Mouse (Mus musculus) frontal cortex, adult 2 months (tissue): ENCODE measurements at regions not wholly inside any gene's neighbourhood (a gene's known extent, or its start where the extent isn't known, plus 50 kb on each side); places are given as distances from the start of the nearest gene placed in this dataset.

ENCODE experiments used
- DNase-seq, 2 experiments: peaks; one replicate each; pipeline ENCODE4 v3.0.0; 2022; ENCODE audit warnings: low spot score in 1 of 2; ENCODE audit errors: extremely low spot score in 1 of 2

DNA sequence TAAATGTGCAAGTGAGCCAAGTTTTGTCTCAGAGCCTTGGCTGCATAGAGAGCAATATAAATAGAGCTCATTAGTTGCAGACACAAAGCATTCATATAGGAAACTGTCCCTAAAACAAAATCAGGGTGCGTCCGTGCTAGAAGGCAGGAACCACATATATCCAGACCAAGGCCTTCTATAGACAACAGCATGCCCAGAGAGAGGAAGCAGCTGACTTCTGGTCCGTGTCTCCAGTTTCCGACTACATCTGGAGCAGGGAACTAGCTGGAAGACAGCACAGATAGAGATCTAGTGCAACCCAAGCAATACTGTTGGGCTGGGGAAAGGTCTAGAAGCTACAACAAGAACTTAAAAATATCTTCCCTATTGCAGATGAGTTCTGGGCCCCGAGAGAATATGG lies 121.0 kb downstream of the Gm12728 start:
- DNase-seq = no peak

DNA sequence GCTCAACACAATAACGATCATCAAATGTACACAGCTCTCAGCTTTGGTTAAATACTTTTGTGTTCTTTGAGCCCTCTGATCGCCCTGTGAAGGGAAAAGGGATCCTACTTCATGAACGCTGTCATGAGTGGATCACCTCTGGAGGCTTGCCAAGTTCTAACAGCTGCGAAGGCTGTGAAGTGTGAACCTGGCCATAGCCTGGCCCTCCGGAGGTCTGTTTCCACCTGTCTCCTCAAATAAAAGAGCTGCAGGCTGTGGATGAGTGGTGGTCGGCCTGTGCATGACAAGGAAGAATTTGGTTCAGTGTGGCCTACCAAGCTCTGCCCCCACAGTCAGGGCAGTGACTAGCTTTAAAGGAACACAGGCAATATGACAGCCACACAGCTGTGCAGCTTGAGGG lies 122.0 kb downstream of the Gm12728 start:
- DNase-seq = no peak

GRCm38 (mm10) chr4:105912296-105912695 lies 122.6 kb downstream of the Gm12728 start:
- no peak for DNase-seq

DNA sequence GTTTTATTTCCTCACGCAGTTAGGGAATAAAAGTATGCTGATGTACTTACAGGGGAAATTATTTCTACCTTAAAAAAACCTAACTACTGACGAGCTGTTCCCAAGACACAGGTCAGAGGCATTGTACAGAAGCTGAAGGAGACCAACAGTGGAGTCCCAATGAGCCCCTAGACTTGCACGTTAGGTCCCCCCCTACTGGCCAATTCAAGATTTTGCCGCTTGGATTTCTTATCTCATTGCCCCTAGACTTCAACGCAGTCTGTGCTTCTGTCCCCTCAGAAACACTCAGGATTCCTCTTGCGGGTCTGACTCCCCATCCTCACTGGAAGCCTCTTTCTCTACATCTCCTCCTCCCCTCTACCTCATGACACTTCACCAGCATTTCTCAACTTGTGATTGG lies 125.3 kb downstream of the Gm12728 start:
- DNase-seq = peak in 1 of 2 experiments; percentile 71

GRCm38 (mm10) chr4:105916229-105916628 lies 126.6 kb downstream of the Gm12728 start:
- no peak for DNase-seq

DNA sequence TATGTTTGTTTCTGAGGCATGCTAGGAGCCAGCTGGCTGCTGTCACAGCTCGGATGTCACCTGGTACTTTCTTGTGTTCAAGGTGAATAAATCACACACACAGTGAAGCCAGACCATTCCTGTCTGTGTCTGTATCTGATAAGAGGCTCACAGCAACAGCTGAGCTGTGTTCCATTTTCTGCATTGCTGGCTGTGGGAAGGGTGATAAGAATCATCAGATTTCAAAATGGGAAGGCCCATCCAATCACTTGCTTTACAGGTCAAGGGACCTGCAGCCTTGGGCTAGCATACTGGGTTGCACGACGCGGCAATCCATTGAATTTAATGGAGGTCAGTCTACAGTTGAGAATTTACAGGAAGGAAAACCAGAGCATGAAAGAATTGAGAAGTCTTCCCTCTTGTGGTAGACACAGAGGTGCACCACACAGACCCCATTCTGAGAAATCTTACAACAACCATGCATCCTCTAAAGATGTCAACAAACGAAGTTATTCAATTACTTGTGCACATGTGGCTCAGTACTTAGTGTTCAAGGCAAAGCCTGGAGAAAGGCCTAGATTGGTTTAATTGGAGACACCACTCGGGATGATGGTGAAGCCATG lies 135.2 kb downstream of the Gm12728 start:
- no peak for DNase-seq

GRCm38 (mm10) chr4:105925506-105925905 lies 135.8 kb downstream of the Gm12728 start:
- no peak for DNase-seq

DNA sequence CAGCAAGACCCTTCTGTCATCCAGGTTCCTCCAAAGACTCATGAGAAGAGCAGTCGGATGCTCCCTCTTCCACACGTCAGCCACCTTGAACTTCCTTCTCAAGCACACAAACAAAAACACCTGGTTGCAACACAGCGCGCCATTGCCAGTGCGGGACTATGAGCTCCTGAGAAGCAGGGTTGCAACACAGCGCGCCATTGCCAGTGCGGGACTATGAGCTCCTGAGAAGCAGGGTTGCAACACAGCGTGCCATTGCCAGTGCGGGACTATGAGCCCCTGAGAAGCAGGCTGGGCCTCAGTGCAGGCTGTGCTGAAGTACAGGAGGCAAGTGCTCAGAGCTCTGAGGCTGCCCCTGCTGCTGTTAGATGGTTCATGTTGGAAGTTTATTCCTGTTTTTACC lies 140.0 kb downstream of the Gm12728 start:
- no peak for DNase-seq

DNA sequence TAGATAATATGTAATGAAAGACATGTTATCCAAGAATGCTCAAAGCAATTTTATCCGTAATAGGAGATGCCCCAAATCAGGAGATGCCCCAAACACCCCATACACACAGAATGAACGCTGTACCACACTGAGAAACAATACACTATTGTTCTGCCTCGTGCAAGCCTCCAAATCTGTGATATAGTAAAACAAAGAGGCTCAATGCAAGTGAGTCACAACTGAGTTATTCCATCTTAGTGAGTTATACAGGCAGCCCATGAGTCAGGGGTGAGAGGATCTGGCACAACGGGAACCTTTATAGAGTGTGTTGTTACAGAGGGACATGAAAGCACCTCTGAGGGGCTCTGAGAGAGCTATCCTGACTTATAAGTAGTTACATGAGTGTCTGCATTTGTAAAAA lies 145.3 kb downstream of the Gm12728 start:
- no peak for DNase-seq

DNA sequence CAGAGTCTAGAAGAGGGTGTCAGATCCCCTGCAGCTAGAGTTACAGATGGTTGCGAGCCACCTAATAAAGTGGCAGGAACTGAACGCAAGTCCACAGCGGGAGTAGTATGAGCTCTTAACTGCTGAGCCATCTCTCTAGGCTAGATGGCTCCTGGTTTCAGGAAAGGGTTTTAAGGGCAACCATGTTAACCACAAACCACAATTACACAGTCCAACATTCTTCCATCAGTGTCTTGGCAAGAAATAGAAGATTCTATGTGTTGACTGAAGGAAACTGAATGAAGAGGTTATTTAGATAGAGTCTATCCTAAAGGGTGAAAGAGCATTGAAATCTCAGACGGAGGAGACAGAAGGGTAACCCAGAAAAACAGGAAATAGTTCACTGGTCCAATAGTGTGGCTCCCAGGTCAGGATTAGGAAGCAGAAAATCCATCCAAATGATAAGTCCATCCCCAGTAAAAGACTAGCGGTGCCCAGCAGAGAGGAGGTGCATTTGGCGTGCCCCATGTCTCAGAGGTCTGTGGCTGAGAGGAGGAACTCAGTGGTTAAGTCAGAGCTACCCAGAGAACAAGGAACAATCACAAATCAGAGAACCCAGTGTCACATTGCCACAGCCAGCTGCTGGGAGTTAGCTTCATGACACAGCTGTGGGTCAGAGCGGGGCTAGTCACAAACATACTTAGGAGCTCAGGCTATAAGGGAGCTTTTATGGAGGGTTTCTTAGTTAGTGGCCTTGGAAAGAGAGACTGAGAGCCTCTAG lies 147.3 kb downstream of the Gm12728 start:
- DNase-seq = no peak

DNA sequence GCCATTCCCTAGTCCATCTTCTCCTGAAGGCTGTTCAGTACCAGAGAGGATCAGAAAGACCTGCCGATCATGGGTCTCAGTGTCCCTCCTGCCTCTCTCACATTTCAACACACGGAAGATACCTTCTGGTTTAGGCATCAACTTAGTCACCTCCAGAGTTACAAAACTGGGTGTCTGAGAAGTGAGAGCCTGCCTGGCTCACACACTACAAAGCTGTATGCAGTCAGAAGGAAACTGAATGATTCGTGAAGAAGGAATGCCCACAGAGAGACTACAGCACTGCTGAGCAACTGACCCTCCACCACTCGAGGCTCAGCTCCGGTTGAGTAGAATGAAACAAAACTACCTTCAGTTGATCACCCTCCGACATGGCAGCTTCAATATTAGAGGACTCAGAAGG lies 147.9 kb downstream of the Gm12728 start:
- no peak for DNase-seq

DNA sequence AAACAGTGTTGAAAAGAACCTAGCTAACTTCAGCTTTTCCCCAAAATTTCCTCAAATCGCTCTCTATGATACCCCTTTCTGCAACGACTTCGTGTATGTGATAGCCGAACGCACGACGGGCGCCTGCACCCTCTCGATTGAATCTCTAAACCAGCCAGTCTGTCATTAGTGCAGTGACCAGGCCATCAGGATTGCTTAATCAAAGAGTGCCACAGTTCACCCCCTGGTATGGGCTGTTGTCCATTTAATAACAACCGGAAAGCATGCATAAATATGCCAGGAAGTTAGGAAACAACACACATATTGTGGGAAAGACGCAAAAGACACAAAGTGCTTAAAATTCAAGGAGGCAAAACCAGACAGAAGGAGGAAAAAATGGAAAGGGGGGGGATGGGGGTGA lies 149.2 kb downstream of the Gm12728 start:
- DNase-seq = no peak

DNA sequence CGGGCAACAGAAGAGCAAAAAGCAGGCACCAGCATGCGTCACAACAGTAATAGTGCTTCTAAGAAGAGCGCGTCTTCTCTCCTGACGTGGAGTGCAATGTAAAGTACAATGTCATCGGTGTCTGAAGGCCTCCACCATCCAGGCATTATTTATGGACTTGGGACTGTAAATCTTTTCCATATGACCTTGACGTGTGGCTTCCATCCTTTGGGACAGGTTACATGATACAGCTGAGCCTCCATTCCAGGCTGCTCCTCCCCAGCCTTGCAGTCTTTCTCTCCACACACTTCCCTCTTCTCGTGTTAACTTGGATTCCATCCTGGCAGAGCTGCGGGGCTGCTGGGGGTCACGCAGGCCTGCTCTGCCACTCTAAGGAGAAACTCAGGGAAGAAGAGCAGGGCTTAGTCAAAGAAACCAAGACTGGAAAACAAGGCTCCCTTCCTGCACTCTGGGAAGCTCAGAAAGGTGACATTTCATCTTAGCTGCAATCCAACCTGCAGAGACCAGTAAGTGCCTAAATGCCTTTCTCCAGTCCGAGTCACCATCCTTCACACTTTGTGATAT lies 150.0 kb downstream of the Gm12728 start:
- no peak for DNase-seq

DNA sequence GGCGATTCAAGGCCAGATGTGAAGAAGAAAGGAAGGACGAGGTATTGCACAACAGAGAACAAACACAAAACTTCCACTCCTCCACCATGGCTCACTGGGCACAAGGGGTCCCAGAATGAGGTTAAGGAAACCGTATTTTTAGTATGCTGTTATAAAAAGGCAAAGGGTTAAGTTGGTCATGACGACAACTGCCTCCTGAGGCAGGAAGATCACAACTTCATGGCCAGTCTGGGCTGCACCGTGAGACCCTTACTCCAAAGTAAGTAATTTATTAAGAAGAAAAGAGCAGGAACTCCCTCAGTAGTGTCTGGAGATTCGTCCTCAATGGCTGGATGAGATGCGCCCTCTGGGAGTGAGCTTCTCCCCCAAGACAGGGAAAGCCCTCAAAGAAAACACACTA lies 151.2 kb downstream of the Gm12728 start:
- DNase-seq = no peak

GRCm38 (mm10) chr4:105941785-105942184 lies 152.1 kb downstream of the Gm12728 start:
- peak in 1 of 2 experiments; percentile 68 for DNase-seq

GRCm38 (mm10) chr4:105944962-105945361 lies 155.3 kb downstream of the Gm12728 start:
- DNase-seq = no peak

- DNase-seq = no peak
Observed at GRCm38 (mm10) chr4:105945921-105946320, 156.3 kb downstream of the Gm12728 start.

DNA sequence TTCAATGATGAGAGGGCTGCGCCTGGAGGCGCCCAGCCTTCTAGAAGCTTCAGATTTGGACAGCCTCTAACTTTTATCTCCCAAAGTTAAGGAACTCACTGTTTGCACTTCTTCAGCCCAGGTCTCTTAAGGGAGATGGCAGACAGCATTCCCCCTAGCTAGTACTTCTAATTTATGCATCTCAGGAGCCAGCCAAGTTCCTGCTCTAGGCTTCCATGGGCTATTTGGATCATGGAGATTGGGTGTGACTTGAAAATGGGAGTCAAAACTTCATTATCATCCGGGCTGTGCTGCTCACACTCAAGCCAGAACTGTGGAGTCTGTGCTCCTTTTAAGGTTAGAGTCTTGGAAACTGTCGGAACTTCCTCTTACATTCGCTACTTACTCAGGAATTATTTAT lies 158.7 kb downstream of the Gm12728 start:
- DNase-seq = no peak

DNA sequence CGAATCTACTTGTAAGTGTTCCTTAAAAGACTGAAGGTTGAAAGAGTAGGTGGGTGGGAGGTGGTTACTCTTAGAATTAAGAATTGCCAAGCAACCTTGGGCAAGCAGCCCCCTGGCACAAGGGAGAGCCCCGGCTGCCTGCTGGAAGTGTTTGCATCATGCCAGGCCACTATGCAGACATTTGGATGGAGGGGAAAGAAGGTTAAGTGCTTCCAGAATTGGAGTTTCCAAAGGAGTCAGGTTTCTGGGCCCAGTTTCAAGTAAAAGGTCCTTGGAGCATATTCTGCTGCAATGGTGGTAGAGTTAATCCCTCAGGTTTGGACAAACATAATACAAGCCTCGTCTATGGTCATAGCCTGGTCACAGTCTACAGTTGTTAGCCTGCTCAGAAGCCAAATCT lies 162.7 kb downstream of the Gm12728 start:
- no peak for DNase-seq

GRCm38 (mm10) chr4:105956516-105956915 lies 166.8 kb downstream of the Gm12728 start:
- DNase-seq = no peak

- peak in 1 of 2 experiments; percentile 15 for DNase-seq
Observed at GRCm38 (mm10) chr4:105958331-105958730, 168.7 kb downstream of the Gm12728 start.
